Mouse (Mus musculus) megakaryocyte, embryonic 14.5 days (primary cell): Measurements from ENCODE around the gene Phf10.
"Not testable (repeated sequence)": the region's sequence is repeated elsewhere in the genome, so short reads cannot be mapped to it uniquely, and the experiment has no call there.

ENCODE experiments used
- FLI1 ChIP-seq: IDR thresholded peaks from 2 replicates; pipeline ENCODE4 v1.6.1; 2012; ENCODE audit warnings: low read length, inconsistent platforms, mixed read lengths
- GATA1 ChIP-seq: IDR thresholded peaks from 3 replicates; pipeline ENCODE4 v1.6.1; 2012; ENCODE audit warnings: mixed read lengths, low read length, inconsistent platforms, borderline replicate concordance

- not testable (repeated sequence) for TF ChIP-seq GATA1, FLI1
Observed at GRCm38 (mm10) chr17:14961557-14962154, 583 bp upstream of the Phf10 start.
